Mouse (Mus musculus) layer of hippocampus, postnatal 25 days (tissue): ENCODE measurements at regions not wholly inside any gene's neighbourhood (a gene's known extent, or its start where the extent isn't known, plus 50 kb on each side); places are given as distances from the start of the nearest gene placed in this dataset.

ENCODE experiments used
- DNase-seq, 2 experiments: peaks; one replicate each; pipeline ENCODE4 v3.0.0; 2022; ENCODE audit warnings: mixed read lengths in 2 of 2, low spot score in 1 of 2; ENCODE audit errors: extremely low spot score in 1 of 2

DNA sequence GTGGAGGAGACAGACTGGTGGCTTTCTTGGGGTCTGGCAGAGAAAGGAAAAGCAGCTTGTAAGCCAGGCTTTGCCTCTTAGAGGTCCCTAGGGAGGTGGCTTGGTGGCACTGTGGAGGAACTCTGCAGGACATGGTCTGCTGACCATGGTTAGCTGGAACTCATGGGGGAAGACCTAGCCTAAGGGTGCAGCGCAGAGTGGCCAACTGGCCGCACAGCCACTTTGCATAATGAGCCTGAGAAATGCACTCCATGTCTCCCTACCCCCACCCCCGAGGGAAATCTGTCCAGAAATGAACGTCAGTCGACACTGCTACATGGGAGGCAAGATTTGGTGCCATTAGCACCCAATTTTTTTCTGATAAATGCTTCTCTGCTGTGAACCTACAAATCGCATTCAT is 429.5 kb downstream of the Glrx3 start:
- no peak for DNase-seq

- no peak for DNase-seq
These were observed 431.1 kb downstream of the Glrx3 start for GRCm38 (mm10) chr7:137868501-137868900.

GRCm38 (mm10) chr7:137875306-137875705 is 437.9 kb downstream of the Glrx3 start:
- no peak for DNase-seq

GRCm38 (mm10) chr7:137879296-137879695 is 441.9 kb downstream of the Glrx3 start:
- DNase-seq: no peak

DNA sequence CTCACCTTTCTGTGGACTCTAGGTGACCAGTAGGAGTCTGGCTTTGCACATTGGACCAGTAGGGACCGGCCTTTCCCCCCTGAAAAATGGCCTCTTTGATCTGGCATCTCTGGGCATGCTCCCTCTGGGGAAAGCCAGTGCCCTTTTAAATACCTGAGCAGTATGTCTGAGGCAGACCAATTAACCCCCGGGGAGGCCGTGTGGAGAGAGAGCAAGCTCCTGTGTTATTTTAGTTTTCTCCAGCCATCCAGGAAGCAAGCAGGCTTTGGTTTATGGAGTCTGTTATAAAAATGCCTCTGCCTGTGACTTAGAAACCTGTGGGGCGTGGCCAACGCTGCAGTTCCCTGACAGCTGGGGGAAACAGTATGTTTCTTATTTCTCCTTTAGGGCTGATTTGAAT is 445.5 kb downstream of the Glrx3 start:
- DNase-seq: no peak

DNA sequence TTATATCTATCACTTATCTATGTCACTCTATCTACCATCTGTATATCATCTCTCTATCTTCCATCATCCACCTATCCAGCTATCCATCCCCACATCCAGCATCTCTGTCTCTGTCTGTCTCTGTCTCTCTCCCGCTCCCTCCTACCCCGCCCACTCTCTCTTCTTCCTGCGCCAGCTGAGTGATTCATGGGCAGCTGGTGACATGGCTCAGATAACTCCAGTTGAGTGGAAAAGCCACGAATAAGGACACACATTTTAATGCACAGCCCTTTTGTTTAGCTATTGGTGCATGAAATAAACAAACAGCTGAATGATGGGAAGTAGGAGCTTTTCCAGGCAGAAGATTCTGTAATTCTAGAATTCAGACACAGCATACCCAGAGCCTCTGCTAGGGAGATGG is 446.3 kb downstream of the Glrx3 start:
- no peak for DNase-seq

- no peak for DNase-seq
These were observed 447.7 kb downstream of the Glrx3 start for GRCm38 (mm10) chr7:137885146-137885545.

GRCm38 (mm10) chr7:137888731-137889130 is 451.3 kb downstream of the Glrx3 start:
- no peak for DNase-seq

DNA sequence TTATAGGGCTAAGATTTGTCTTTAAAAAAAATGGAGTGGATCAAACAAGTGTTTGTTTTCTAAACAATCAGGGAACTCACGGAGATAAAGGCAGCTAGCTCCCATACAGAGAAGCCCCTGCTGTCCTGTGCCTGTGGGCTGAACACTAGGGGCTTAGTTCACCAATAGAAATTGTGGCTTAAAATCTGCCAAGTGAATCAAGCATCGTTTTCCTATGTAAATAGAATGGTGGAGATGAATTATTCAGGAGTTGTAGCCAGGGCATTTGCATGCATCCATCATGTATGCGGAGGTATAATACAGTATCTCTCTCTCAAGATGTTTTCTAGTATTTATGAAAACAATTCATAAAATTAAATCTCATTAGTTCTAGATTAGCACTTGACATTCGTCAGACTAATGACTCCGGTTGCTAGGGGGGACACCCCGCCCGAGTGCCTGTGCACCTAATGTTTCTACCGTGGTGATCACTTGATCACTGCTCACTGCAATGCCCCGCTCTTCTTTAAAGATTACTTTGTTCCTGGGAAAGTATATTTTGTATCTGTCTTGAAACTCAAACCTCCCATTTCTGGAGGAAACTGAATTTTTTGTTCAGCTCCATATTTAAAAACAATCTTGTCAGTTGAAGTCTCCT is 469.1 kb downstream of the Glrx3 start:
- no peak for DNase-seq

- DNase-seq: no peak
These were observed 472.0 kb downstream of the Glrx3 start for GRCm38 (mm10) chr7:137909456-137909855.

- no peak for DNase-seq
These were observed 476.2 kb downstream of the Glrx3 start for GRCm38 (mm10) chr7:137913551-137914105.

DNA sequence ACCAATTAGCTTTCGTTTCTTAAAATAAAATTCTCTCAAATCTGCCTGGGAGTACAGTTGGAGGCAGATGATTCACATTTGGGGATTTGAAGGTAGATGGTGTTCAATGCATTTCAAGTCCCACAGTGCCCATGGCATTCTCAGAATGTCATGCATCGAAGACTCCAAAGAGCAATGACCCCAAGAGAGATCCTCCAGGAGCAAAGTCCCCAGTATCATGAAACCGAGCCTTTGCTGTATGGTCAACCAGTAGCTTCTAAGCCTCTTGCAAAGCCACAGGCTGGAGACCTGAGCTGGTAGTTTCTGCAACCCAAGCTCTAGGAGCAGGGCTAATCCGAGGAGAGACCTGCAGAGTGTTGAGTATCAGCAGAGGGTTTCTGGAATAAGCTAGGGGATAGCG is 477.1 kb downstream of the Glrx3 start:
- no peak for DNase-seq

DNA sequence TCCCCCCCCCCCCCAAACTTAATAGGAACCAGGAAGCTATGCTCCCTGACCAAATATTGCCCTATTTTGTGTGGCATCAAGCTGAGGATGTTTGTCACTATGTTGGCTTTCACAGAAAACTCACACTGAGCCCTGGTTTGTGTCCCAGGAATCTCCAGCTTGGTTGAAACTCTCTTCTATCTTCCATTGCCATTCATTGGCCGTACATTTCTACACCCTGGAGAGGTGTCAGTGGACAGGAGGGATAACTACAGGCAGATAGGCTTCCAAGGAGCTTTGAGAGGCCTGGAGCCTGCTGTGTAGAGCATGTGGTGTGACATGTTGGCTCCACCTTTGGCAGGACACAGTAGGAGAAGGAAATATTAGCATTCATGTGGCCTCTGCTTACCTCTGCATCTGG is 478.9 kb downstream of the Glrx3 start:
- DNase-seq: no peak

GRCm38 (mm10) chr7:137924464-137925167 is 472.9 kb downstream of the Tcerg1l start:
- DNase-seq: peak; percentile 33 to 52

GRCm38 (mm10) chr7:137925656-137926055 is 471.9 kb downstream of the Tcerg1l start:
- no peak for DNase-seq

DNA sequence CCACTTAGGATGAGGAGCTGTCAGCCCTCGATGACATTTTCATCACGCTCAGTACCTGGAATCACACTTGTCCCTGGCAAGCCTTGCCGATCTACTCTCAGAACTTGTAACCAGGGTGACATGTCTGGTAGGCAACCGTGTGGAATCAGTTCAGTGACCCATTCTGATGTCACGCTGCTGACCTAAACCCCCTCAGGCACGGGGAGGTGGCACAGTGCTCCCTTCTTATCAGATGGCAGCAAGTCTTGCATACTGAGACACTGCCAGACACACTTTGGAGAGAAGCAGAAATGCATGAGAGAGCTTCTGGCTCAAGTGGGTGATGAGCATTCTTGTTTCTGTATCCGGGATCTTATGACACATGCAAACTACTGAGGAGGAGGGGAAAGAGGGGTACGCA is 470.2 kb downstream of the Tcerg1l start:
- no peak for DNase-seq

- no peak for DNase-seq
These were observed 467.3 kb downstream of the Tcerg1l start for GRCm38 (mm10) chr7:137930200-137930599.

DNA sequence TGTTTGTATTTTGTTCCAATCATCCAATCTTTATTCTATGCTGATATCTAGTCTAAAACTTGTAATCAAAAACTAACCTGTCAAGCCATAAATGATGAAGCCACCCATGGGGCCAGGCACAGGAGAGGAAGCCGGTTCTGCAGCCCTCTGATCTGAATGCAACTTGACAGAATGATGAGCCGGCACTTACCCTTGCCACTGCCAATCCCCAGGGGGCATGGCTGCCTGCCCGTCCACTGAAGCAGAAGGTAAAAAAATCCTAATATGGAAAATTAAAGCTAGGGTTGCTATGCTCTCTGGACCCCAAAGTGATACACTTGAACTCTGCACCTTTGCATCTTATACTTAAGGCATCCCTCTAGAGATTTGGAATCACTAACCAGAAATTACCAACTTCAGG is 461.6 kb downstream of the Tcerg1l start:
- no peak for DNase-seq

DNA sequence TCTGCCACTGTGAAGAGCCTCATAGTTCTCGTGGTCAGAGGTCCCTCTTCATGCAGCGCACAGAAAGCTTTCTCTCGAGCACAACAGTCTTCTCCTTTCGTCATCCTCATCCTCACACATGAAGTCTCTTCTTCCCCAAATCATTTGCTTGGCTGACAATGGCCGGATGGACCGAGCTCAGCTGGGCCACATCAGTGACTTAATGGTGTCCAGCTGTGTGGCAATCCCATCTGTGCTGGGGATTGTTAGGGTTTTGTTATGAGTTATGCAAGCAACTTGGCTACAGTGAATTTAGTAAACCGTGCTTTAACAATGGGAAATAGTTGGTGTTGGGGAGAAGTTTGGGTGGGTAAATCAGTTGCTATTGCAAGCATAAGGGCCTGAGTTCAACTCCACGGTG is 458.4 kb downstream of the Tcerg1l start:
- DNase-seq: no peak

GRCm38 (mm10) chr7:137940084-137940483 is 457.4 kb downstream of the Tcerg1l start:
- DNase-seq: no peak

DNA sequence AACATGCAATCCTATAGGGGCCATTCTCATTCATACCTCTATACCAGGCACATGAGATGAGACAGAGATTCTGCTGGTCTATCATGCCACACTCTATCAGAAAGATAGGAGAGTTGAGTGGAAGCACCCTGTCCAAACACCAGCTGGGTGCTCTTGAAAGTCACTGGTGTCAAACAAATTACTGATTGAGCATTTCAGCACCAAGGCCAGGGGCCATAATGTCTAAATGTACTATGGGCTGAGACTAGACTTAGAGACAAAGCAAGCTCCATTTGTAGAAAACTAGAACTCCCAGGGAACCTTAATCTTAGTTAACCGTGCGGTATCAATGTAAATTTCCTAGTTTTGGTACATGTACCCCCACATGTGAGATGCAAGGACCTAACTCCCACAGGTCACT is 452.5 kb downstream of the Tcerg1l start:
- DNase-seq: no peak

GRCm38 (mm10) chr7:137947424-137947823 is 450.1 kb downstream of the Tcerg1l start:
- DNase-seq: no peak
